17 mouse cellular contexts compared by ENCODE assay signal in genomic region chr6:61136436-61136835, GRCm38 (mm10). TPM values are rescaled to one million over a fixed set of nuclear protein-coding genes. Genes with fewer than 3 reads are reported as not detected.
DNase-seq lines count a peak whose midpoint lies in the region; ATAC-seq lines count a peak whose summit lies in the region.
"Had no signal": no experiment of that assay in that cellular context is flagged by ENCODE, and none has a peak within 500 bp of the region (broad histone marks: within the 10 kb centered on the region; RNA-seq: fewer than 3 reads in every experiment).

No protein-coding gene starts in this region.

- no peak for DNase-seq in frontal cortex, adult 2 months (ENCODE audit: extremely low spot score in 1 of 2, low spot score in 1 of 2)
- DNase-seq: adrenal gland, adult 2 months; adrenal gland, adult 8-10 months; adrenal gland, postnatal 10 days; adrenal gland, postnatal 14 days; adrenal gland, postnatal 25 days; adrenal gland, postnatal 36 days; B cell, adult 2 months; cerebellum, adult 11 months; cerebellum, adult 11-12 months; cerebellum, adult 18-20 months; cerebellum, adult 2 months had no signal

- ATAC-seq in frontal cortex, adult (ENCODE audit: low TSS enrichment) = peak; percentile 91
- ATAC-seq: activated CD4-positive, CD25-positive, alpha-beta regulatory T cell, adult 4 months; CD4-positive, CD25-positive, alpha-beta regulatory T cell, adult 4 months; Patski had no signal

RNA-seq across cellular contexts. Expression of gene Ccser1, which starts 43.7 kb away (rescaled TPM):
- 8.4 and 9.3 TPM in 2 replicates for polyA plus RNA-seq in frontal cortex, adult 2 months (2012; rRNA removed)
- polyA plus RNA-seq: G1E had no signal
